Mouse (Mus musculus) spleen, embryonic (tissue): ENCODE data around the gene Zscan4-ps1.
"Not testable (repeated sequence)": the region's sequence is repeated elsewhere in the genome, so short reads cannot be mapped to it uniquely, and the experiment has no call there.

Source experiments
- CTCF ChIA-PET: fragments of 350-600 bp; sonication (Branson Sonifier 250); formaldehyde crosslinking; loops from one replicate; lab custom pipeline; 2022; lab: Charles Lee

Zscan4-ps1 gene

GRCm38 (mm10) chr7:11069591-11069990, at the start of gene Zscan4-ps1:
Gene Zscan4-ps1, minus strand, starts transcription at chr7:11069691.
- CTCF ChIA-PET: not testable (repeated sequence)
